In the genomic region with DNA sequence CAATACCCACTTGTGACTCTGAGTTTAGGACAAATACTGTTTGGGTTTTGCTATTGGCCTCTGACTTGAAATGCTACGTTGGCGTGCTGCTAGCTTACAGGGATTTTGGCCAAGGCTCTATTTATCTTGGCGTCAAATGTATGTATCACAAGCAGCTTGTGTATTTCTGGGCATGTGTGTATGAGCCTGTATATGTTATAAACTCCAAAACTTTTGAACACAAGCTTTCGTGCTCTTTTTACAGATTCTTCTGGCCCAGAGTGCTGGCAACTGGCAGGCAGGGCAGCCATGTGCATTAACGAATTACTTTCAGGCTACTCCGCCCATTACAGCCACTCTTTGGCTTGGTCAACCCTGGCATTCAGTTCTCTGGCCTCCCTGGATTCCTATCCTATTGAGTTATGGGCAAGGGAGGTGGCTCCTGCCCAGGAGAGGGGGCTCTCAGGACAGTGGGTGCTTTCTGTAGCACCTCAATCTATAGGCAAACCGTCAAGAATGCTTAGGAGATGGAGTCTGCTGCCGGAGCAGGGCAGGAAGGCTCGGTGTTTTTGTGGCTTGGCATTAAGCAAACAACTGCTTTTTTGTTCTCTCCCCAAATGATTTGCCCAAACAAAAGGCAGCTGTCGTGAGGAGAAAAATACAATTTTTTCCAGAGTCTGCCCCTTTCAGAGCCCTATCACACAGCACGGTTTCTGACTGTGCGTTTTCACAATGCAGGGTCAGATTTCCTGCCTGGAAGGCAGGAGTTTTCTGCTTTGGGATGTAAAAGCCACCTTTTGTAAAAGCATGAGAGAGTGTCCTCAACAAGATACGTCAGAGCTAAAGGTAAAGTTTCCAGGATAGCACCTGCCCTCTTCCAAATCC, we compare ENCODE assay signal across 8 mouse cellular contexts.
A peak's percentile ranks its signal among the peaks of the same experiment; 100 is the strongest.
DNase-seq lines count a peak whose midpoint lies in the region; ATAC-seq lines count a peak whose summit lies in the region.
"Had no signal": no experiment of that assay in that cellular context is flagged by ENCODE, and none has a peak within 500 bp of the region (broad histone marks: within the 10 kb centered on the region; RNA-seq: fewer than 3 reads in every experiment).

No protein-coding gene starts in this region.

- no peak overlapping the region for H3K4me3 ChIP-seq in hindbrain, embryonic 10.5 days
- H3K4me3 ChIP-seq in hindbrain, embryonic 14.5 days (replicated peaks; ENCODE audit: low read length), result no peak overlapping the region
- no peak overlapping the region for H3K4me3 ChIP-seq in neural tube, embryonic 13.5 days
- no peak overlapping the region for H3K4me3 ChIP-seq in neural tube, embryonic 15.5 days (replicated peaks)
- H3K4me3 ChIP-seq in forebrain, embryonic 15.5 days, result no peak overlapping the region

- H3K9ac ChIP-seq in hindbrain, embryonic 14.5 days, result no peak overlapping the region
- no peak overlapping the region for H3K9ac ChIP-seq in neural tube, embryonic 13.5 days
- no peak overlapping the region for H3K9ac ChIP-seq in neural tube, embryonic 15.5 days (replicated peaks)
- H3K9ac ChIP-seq in forebrain, embryonic 15.5 days (replicated peaks), result no peak overlapping the region

- 47% methylated on average over 13 of the region's 13 CpGs for WGBS in hindbrain, embryonic 10.5 days
- 35% methylated on average over 13 of the region's 13 CpGs for WGBS in hindbrain, embryonic 14.5 days
- WGBS in neural tube, embryonic 13.5 days, result 43% methylated on average over 13 of the region's 13 CpGs
- 42% methylated on average over 13 of the region's 13 CpGs for WGBS in neural tube, embryonic 15.5 days
- 31% methylated on average over 13 of the region's 13 CpGs for WGBS in forebrain, embryonic 15.5 days

- H3K9me3 ChIP-seq in hindbrain, embryonic 10.5 days, result no peaks in the 10 kb centered on the region
- no peaks in the 10 kb centered on the region for H3K9me3 ChIP-seq in hindbrain, embryonic 14.5 days (ENCODE audit: control insufficient read depth, low read length)
- H3K9me3 ChIP-seq in neural tube, embryonic 13.5 days, result no peaks in the 10 kb centered on the region
- H3K9me3 ChIP-seq in neural tube, embryonic 15.5 days (replicated peaks), result no peaks in the 10 kb centered on the region
- no peaks in the 10 kb centered on the region for H3K9me3 ChIP-seq in forebrain, embryonic 15.5 days

- peak overlapping the region; percentile 80 for H3K27ac ChIP-seq in hindbrain, embryonic 10.5 days
- H3K27ac ChIP-seq in hindbrain, embryonic 14.5 days, result no peak overlapping the region
- peak overlapping the region; percentile 49 for H3K27ac ChIP-seq in neural tube, embryonic 13.5 days (replicated peaks)
- no peak overlapping the region for H3K27ac ChIP-seq in neural tube, embryonic 15.5 days (replicated peaks)
- no peak overlapping the region for H3K27ac ChIP-seq in forebrain, embryonic 15.5 days (replicated peaks)

- no peaks in the 10 kb centered on the region for H3K27me3 ChIP-seq in hindbrain, embryonic 10.5 days (ENCODE audit: insufficient read depth, poor library complexity, severe bottlenecking)
- H3K27me3 ChIP-seq in hindbrain, embryonic 14.5 days (ENCODE audit: control insufficient read depth, insufficient read depth, low read length), result no peaks in the 10 kb centered on the region
- H3K27me3 ChIP-seq in neural tube, embryonic 13.5 days, result no peaks in the 10 kb centered on the region
- no peaks in the 10 kb centered on the region for H3K27me3 ChIP-seq in neural tube, embryonic 15.5 days (replicated peaks)
- no peaks in the 10 kb centered on the region for H3K27me3 ChIP-seq in forebrain, embryonic 15.5 days

- DNase-seq in hindbrain, embryonic 10.5 days (ENCODE audit: low spot score), result no peak
- no peak for DNase-seq in hindbrain, embryonic 14.5 days (ENCODE audit: low spot score)
- no peak for DNase-seq in T-cell, adult 2 months (ENCODE audit: low spot score)
- DNase-seq in thymus, postnatal 14 days, result no peak
- DNase-seq: gastrocnemius, postnatal 14 days had no signal

- ATAC-seq in hindbrain, embryonic 14.5 days (ENCODE audit: low FRiP score), result no peak
- peak; percentile 43; the same call in 1 of the 2 replicates for ATAC-seq in neural tube, embryonic 13.5 days (ENCODE audit: low read depth)
- ATAC-seq in neural tube, embryonic 15.5 days (ENCODE audit: low FRiP score), result no peak
- ATAC-seq in forebrain, embryonic 15.5 days (replicated peaks), result peak; percentile 41; the same call in 1 of the 2 replicates

- H3K4me1 ChIP-seq in hindbrain, embryonic 10.5 days (replicated peaks), result peaks cover 38% of the 10 kb centered on the region
- 0 out of 2 replicates have a peak, but pooled peaks cover 6% of the 10 kb centered on the region for H3K4me1 ChIP-seq in hindbrain, embryonic 14.5 days (replicated peaks; ENCODE audit: control insufficient read depth, insufficient read depth, low read length)
- H3K4me1 ChIP-seq in neural tube, embryonic 13.5 days (replicated peaks), result peaks cover 31% of the 10 kb centered on the region
- peaks cover 19% of the 10 kb centered on the region for H3K4me1 ChIP-seq in neural tube, embryonic 15.5 days
- H3K4me1 ChIP-seq in forebrain, embryonic 15.5 days, result peaks cover 13% of the 10 kb centered on the region

- H3K36me3 ChIP-seq in hindbrain, embryonic 10.5 days, result no peaks in the 10 kb centered on the region
- no peaks in the 10 kb centered on the region for H3K36me3 ChIP-seq in hindbrain, embryonic 14.5 days (replicated peaks; ENCODE audit: control insufficient read depth, insufficient read depth)
- no peaks in the 10 kb centered on the region for H3K36me3 ChIP-seq in neural tube, embryonic 13.5 days
- H3K36me3 ChIP-seq in neural tube, embryonic 15.5 days, result no peaks in the 10 kb centered on the region
- no peaks in the 10 kb centered on the region for H3K36me3 ChIP-seq in forebrain, embryonic 15.5 days

- H3K4me2 ChIP-seq in hindbrain, embryonic 14.5 days (replicated peaks), result no peak overlapping the region
- H3K4me2 ChIP-seq in neural tube, embryonic 13.5 days, result no peak overlapping the region
- H3K4me2 ChIP-seq in neural tube, embryonic 15.5 days, result no peak overlapping the region
- no peak overlapping the region for H3K4me2 ChIP-seq in forebrain, embryonic 15.5 days (replicated peaks)

Comparison
In these comparisons a context has a peak if more than half of its experiments do, and no peak if none do; other contexts are left out.
1. H3K27ac ChIP-seq: peak in hindbrain, embryonic 10.5 days (single experiment) and neural tube, embryonic 13.5 days (single experiment); none in hindbrain, embryonic 14.5 days (single experiment), neural tube, embryonic 15.5 days (single experiment) and forebrain, embryonic 15.5 days (single experiment).
2. ATAC-seq: peak in neural tube, embryonic 13.5 days (single experiment) and forebrain, embryonic 15.5 days (single experiment); none in hindbrain, embryonic 14.5 days (single experiment) and neural tube, embryonic 15.5 days (single experiment).